Mouse (Mus musculus): ENCODE data around the gene Pim3.

The Pim3 gene

GRCm38 (mm10) chr15:88858141-88858541 lies 3.8 kb upstream of the Pim3 start:
- DNase-seq (ENCODE audit: low spot score in 2 of 2) = peak in 1 of 2 experiments; percentile 65

- no peak for DNase-seq (ENCODE audit: low spot score in 2 of 2)
Observed at GRCm38 (mm10) chr15:88858707-88859106, 3.3 kb upstream of the Pim3 start.

DNA sequence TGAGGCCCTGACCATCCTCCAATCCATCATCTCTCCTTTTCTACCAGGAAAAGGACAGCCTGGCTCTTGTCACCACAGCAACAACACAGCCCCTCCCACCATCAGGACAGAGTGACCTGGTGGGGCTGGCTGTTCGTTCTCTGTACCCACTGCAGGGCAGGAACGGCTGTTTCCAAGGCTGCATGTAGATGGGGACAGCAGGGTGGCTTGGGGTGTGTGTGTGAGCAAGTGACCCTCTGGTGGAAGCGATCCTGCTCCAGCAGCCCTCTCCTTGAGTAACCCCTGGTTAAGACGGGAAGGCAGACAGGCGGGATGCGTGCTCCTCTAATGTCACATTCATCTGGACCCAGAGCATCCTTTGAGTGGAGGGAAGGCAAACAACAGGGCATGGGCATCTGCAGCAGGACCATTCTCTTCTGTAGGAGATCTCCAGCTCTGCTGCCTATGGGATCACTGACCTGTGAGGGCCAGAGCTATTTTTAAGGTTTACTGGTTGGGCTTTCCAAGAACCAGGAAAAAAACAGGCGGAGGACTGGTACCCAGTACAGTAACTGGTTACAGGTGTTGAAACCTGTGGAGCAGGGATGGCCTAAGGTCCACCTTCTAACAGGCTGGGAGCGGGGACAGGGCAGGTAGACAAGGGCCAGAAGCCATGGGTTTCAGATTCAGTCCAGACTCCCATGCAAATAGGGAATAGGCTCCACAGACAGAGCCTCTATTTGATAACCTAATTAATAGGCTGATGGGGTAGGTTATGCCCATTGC lies 2.6 kb upstream of the Pim3 start:
- no peak for DNase-seq (ENCODE audit: low spot score in 2 of 2)

DNA sequence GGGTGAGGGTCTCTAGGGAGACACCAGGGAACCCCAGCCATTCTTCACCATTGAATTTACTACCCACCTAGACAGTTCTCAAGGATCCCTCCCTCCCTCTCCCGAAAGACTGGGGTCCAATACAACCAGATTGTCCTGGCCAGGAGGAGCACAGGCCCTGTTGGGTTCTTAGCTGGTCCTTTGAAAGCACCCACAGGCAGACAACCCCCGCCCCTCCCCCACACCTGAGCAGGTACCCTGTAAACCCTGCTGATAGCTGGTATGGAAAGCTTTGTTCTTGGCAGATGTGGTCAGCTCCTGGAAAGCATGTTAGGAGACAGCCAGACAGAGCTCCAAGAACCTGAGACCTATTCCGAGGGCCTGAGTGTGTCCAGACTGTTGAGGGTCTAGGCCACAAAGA lies 1.2 kb upstream of the Pim3 start:
- DNase-seq (ENCODE audit: low spot score in 2 of 2) = no peak

GRCm38 (mm10) chr15:88862881-88863694 lies 1.1 kb downstream of the Pim3 start:
- peak in 1 of 2 experiments; percentile 49 for DNase-seq (ENCODE audit: low spot score in 2 of 2)

DNA sequence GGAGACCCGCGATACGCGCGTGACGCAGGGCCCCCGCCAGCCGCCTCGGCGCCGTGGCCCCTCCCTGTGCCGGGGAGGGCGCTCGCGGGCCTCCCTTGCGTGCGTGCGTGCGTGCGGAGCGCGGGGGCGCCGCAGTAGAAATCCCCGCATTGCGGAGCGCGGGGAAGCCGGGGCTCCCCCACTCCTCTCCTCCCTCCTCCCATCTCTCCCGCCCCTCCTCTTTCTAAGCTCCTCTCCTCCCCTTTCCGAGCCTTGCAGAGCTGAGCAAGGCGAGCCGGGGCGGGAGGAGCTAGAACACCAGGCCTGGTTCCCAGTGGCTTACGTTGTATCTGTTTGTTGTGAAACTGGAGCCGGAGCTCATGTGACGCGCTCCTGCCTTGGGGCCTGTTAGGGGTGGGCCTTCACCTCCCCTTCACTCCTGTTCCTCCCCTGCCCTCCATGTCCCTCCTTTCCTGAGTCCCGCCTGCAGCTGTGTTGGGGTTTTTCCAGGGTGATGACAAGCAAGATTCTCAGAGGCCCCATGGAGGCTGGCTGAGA lies 1.8 kb downstream of the Pim3 start:
- DNase-seq (ENCODE audit: low spot score in 2 of 2) = peak; percentile 55 to 67

- DNase-seq (ENCODE audit: low spot score in 2 of 2) = no peak
Observed at GRCm38 (mm10) chr15:88864270-88865030, 2.5 kb downstream of the Pim3 start.

DNA sequence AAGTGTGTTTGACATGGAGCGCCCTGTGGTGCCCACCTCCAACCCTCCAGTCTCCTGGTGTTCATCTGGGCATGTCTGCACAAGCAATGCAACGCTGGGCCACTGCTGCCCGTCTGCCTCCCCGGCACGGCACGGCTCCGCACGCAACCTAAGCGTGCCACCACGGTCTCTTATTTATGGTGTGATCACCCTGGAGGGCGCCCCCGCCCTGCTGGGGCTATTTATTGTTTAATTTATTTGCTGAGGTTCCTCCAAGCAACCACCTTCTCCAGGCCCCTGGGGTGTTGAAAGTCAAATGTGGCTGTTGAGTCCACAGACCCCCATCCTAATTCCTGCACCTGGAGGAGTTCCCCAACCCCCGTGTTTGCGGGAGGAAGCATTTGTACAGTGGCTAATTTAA lies 3.1 kb downstream of the Pim3 start:
- DNase-seq (ENCODE audit: low spot score in 2 of 2) = no peak

DNA sequence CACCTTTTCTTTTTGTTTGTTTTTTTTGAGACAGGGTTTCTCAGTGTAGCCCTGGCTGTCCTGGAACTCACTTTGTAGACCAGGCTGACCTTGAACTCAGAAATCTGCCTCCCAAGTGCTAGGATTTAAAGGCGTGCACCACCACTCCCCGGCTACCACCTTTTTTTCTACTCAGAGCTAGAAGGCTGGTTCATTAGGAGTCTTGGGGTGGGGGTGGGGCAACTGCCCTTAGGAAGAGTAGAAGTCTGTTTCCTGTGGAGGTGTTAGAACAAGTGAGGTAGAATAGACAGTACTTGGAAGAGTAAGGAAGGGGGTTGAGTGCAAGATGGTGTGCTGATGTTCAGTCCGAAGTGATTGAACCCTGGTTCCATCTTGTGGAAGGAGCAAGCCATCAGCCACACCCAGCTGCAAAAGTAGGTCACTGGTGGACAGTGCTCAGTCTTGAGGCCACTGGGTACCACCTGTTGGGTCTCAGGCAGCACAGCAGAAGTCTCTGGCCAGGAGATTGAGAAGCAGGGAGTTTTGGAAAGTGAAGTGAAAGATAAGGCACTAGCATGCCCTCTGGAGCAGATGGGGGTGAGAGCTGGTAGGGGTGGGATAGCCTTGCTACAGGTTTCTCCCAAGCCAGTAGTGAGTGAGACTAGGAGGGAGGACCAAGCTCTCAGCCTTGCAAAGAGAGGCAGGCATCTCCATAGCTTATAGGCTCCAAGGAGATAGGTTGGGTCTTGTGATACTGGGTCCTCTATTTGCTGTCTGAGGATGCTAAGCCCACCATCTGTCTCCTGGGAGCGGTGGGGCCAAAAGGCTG lies 4.1 kb downstream of the Pim3 start:
- DNase-seq (ENCODE audit: low spot score in 2 of 2) = no peak

DNA sequence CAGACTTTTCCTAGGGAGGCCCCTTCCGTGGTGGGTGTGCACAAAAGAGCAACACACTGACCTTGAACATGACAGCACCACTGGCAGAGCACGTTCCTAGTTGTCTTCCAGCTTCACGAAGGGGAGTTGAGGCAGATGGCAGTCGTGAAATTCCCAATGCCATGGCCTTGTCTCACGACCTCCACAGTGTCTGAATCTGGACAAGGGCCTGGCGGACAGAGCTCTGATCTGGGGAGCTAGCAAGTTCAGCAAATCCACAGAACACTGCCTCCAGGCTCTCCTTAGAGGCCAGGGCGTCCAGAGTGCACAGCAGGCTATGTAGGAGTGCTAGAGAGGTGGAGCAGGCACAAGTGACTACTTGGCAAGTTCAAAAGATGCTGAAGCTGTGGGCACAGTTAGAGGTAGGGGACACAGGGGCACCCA lies 5.0 kb downstream of the Pim3 start:
- DNase-seq (ENCODE audit: low spot score in 2 of 2) = no peak

DNA sequence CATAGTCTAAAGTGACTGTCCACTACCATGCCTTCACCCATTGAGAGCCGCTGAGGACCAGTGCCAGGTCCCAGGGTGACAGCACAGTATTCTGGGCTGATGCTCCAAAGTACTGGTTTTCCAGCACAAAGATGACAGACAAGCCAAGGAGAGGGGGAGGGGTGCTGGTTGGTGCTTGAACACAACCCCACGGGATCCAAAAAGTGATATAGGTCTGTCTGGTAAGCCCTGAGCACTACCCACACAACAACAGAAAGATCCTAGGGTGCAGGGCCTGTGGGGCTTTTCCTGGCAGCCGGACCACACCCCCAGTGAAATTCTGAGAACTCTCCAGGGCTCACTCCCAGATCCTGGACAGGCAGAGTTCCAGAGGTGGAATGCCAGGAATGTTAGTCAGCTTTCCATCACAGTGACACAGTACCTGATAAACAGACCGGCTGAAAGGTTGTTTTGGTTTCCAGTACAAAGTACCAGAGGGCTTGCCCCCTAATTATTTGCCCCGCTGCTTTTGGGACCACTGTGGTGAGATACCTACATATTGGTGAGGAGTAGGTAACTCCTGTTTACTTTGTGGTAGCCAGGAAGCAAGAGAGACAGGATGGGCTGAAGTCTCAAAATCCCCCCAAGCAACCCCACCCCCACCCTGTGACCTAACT lies 5.5 kb downstream of the Pim3 start:
- no peak for DNase-seq (ENCODE audit: low spot score in 2 of 2)

DNA sequence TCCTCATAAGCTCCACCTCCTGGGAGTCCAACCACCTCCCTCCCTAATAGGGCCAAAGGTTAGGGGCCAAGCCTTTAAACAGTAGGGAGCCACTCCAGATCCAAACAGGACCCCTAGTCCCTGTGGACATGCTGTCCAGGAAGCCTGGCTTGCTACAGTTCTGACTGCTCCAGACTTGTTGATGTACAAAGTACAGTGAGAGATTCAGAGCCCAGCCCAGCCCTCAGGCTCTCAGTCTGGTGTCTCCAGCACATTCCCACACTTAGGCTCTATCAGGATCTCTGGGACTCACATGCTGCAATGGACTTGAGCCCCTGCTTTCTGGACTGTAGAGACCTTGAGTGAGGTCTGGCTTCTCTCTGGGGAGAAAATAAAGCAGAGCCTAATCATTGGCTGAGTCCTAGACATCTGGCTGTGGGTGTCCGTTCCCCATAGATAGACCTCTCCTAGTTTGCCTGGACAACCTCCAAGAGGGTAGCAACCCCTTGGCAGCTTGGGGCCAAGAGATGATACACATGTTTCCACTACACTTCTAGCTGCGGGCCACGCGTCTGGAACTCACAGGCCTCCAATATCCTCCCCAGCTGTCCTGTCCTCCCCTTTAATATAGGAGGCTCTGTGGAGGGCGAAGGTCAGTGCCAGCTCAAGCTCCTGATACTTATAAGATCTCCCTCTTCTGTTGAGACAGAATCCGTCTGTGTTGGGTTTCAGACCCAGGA lies 6.2 kb downstream of the Pim3 start:
- DNase-seq (ENCODE audit: low spot score in 2 of 2) = no peak

DNA sequence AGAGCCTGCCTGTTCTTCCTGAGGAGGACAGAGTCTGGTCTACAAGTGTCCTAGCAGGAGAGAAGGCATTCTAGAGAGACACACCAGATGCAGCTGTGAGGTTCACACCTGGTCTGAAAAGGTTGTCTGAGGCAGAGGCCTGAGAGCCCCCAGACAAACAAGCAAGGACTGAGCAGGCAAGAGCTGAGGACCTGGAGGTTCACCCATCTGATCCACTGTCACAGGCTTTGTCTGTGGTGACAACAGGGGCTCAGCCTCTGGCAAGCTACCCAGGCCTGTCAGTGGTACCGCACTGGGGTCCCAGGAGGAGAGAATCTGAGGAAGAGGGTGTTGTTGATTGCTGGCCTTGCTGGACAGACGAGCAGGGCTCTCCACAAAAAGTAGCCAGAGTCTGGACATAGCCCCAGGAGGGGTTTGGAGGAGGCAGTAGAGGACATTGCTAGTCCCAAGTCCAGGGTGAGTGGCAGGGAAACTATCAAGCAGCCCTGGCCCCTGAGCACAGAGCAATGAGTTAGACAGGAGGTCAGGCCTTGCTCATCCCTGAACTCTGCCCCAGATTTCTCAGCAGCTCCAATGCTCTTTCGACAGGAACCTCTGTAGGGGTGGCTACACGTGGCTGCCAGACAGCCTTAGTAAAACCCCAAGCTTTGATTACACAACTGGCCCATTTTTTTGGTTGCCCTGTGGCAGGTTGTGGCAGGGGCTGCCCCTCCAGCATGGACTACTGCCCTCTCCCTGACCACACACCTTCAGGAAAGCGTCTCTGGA lies 8.6 kb downstream of the Pim3 start:
- DNase-seq (ENCODE audit: low spot score in 2 of 2) = no peak

- no peak for DNase-seq (ENCODE audit: low spot score in 2 of 2)
Observed at GRCm38 (mm10) chr15:88874061-88874460, 12.1 kb downstream of the Pim3 start.

GRCm38 (mm10) chr15:88874477-88874876 lies 12.5 kb downstream of the Pim3 start:
- DNase-seq (ENCODE audit: low spot score in 2 of 2) = no peak

DNA sequence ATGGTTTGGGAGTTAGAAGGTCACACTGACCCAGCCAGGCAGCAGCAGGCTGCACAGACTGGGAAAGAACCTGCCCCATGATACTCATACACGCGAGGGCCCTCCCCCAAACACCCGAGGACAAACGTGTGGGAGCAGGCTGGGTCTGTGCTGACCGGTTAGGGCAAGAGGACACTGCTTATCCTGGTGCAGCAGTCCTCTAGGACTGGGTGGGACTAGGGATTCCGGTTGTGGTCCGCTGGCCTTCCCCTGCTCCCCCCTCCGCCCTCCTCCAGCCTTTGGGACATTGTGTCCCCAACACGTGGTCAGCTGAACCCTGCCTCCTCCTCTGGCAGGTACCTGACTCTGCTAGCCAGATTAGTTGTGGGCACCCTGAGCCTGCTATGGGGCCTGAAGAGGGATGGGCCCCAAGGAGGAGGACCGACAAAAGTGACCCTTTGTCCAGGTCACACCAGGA lies 13.7 kb downstream of the Pim3 start:
- no peak for DNase-seq (ENCODE audit: low spot score in 2 of 2)

DNA sequence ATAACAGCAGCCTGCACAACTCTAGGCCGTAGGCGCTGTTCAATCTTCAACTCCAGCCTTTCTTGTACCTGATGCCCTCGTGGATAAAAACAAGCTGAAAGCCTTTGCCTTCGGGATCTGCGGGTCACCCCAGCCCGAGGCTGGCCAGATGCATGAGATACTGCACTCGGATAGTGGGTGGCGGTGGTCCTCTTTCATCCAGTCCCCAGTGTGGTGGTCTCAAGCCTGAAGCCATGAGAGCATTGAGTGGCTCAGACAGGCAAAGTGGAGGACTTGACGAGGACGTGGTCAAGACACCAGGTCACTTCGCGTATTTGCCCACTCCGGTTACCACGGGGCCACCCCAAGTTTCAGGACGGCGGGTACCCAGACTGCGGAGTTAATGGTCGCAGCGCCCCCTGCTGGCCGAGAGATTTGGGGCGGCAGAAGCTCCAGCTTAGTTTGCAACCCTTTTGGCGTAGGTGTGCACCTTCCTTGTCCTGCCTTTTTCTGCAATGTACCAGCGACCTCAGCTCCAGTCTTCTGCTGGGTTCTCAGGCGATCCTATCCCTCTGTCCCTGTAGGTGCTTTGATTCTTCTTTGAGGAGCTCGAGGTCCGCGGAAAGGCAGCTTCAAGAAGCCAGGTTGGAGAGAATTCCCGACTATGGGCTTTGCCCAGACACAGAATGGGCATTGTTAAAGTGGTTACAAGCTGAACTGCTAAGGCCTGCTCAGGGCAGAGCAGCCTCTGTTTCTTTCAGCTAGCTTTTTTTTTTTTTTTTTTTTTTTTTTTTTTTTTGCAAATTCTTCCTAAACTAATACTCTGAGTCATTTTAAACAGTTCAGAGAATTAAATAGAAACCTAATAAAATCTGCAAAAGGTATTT lies 14.4 kb downstream of the Pim3 start:
- DNase-seq (ENCODE audit: low spot score in 2 of 2) = peak; percentile 68 to 81

DNA sequence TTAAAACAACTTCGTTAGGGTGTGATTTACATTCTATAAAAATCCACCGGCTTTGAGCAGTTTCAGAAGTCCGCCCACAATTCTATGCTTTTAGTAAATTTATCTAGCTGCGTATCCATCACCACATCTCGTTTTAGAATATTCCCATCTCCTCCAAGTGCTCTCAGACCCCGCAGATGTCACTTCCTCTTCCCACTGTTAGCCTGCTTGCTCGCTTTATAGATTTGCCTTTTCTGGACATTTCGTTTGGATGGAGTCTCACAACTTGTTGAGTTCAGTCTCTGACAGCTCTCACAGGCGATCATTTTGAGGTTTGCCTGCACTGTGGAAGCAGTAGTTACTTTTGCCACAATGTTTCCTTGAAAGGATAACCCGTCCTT lies 15.0 kb downstream of the Pim3 start:
- no peak for DNase-seq (ENCODE audit: low spot score in 2 of 2)
